Mouse (Mus musculus): Measurements from ENCODE around the gene Scaf4.
A peak's percentile ranks its signal among the peaks of the same experiment; 100 is the strongest.

The Scaf4 gene

GRCm38 (mm10) chr16:90198626-90199025, 85.7 kb downstream of the Scaf4 start:
- DNase-seq (ENCODE audit: low spot score), result no peak

DNA sequence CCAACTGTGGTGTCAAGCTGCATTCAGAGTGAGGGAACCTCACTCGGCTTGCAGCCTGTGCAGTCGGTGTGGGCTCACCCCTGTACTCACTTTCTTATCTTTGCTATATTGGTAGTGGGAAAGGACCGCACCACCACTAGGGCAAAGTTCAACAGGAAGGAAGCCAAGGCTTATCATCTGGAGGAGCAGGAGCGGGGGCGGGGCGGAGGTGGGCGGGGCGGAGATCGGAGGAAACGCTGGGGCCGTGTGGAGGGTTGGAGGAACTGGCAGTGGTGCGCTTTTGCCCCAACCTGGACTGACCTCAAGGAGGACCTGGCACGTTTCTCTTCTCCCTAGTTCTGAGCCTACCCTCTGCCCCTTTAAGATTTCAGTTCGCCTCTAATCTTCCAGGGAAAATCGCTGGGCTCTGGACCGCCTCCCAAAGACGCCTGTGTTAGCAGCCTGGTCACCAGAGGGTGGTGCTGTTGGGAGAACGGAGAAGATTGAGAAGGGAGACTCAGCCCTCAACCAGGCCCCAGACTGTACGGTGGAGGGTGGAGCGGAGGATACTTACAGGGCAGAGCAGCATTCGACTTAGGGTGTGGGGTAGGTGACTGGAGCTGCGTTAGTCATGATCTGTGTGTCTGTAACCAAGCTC, 86.8 kb downstream of the Scaf4 start:
- peak; percentile 59 for DNase-seq (ENCODE audit: low spot score)

GRCm38 (mm10) chr16:90196688-90197240, 87.5 kb downstream of the Scaf4 start:
- no peak for DNase-seq (ENCODE audit: low spot score)

- no peak for DNase-seq (ENCODE audit: low spot score)
Measured at GRCm38 (mm10) chr16:90193719-90194118, 90.6 kb downstream of the Scaf4 start.

DNA sequence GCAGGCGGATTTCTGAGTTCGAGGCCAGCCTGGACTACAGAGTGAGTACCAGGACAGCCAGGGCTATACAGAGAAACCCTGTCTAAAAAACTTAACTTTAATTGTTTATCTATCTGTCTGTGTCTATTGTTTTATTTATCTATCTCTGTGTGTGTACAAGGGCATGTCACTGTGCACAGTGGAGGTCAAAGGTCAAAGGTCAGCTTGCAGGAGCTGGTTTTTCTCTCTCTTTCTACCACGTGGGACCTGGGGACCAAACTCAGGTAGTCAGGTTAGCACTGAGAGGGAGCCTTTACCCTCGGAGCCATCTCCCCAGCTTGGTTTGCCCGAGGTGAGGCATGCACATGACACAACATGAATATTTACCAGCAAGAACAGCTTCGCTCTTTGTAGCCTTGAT, 93.0 kb downstream of the Scaf4 start:
- no peak for DNase-seq (ENCODE audit: low spot score)

- DNase-seq (ENCODE audit: low spot score), result no peak
Measured at GRCm38 (mm10) chr16:90187453-90187852, 96.8 kb downstream of the Scaf4 start.

DNA sequence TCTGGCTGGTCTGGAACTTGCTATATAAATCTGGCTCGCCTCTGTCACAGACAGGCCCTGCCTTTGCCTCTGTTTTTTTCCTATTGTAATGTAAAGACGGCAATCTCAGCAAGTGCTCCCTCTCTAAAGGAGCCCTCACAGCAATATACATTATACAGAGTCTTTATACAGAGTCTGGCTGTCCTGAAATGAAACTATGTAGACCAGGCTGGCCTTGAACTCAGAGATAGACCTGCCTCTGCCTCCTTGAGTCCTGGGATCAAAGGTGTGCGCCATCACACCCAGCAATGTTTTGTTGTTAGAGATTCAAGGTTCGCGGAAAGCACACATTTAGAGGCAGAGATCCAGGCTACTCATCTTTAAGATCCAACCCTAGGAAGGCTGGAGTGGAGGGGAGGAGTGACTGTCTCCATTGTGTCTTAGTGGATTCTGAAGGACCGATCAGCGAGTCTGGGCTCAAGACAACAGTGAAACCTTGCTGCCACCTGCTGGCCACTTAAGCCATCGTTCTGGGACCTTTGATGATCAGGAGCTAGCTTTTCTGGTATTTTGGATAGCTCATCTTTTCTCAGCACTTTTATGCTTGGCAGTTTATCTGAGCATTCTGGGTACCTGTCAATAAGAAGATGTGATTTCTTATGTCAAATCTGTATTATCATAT, 98.2 kb downstream of the Scaf4 start:
- DNase-seq (ENCODE audit: low spot score), result peak; percentile 87

DNA sequence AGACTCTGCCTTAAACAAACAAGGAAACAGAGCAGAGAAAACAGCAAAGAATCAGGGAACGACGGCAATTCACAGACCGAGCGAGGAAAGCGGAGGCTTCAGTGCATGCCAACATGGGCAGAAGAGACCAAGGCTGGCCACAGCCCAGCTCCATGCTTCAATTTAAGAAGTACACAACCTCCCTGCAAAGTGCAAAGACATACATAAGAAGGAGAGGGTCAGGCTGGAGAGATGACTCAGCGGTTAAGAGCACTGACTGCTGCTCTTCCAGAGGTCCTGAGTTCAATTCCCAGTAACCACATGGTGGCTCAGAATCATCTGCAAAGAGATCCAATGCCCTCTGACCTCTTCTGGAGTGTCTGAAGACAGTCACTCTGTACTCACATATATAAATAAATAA, 100.2 kb downstream of the Scaf4 start:
- DNase-seq (ENCODE audit: low spot score), result no peak

GRCm38 (mm10) chr16:90181673-90182072, 102.6 kb downstream of the Scaf4 start:
- DNase-seq (ENCODE audit: low spot score), result no peak

GRCm38 (mm10) chr16:90180975-90181374, 103.3 kb downstream of the Scaf4 start:
- no peak for DNase-seq (ENCODE audit: low spot score)

DNA sequence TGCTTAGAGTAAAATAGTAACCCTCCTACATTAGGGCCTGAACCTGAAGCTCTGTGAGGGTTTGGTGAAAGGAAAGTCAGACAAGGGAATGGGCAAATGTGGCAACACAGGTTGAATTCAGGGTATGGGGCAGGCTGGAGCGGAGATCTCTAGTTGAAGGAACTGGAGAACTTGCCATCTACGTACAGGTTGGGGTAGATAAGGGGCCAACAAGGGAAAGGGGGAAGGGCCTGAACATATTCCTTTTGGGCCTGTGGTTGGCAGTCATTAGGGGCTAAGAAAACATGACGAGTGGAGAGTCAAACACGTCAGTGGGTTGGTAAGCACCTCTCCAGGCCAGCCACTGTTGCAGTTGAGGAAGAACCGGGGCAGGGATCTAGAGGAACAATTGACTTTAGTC, 104.4 kb downstream of the Scaf4 start:
- DNase-seq (ENCODE audit: low spot score), result no peak

- DNase-seq (ENCODE audit: low spot score), result no peak
Measured at GRCm38 (mm10) chr16:90178404-90178803, 105.9 kb downstream of the Scaf4 start.

- DNase-seq (ENCODE audit: low spot score), result no peak
Measured at GRCm38 (mm10) chr16:90177425-90177824, 106.9 kb downstream of the Scaf4 start.

DNA sequence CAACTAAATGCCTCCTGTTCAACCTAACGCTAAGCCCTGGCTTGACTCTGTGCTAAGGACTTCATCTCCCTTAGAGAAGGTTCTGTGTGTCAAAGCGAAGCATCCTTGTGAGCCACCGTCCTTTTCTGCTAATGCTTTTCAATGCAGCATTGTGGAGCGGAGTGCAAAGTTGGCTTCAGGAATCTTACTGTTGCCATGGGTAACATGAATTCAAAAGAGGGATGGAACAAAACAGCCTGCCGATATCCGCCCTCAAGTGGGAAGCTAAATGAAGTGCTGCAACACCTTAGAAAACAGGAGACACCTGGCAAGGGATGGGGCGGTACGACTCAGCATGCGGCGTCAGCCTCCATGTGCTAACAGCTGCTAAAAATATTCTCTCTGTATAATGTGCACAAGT, 107.8 kb downstream of the Scaf4 start:
- DNase-seq (ENCODE audit: low spot score), result peak; percentile 65
